Mouse (Mus musculus) heart, postnatal 0 days (tissue): Measurements from ENCODE around the gene Krtap9-1. TPM values are rescaled to one million over a fixed set of nuclear protein-coding genes. Genes with fewer than 3 reads are reported as not detected.
"Not testable (repeated sequence)": the region's sequence is repeated elsewhere in the genome, so short reads cannot be mapped to it uniquely, and the experiment has no call there.

ENCODE experiments used
- ATAC-seq: fragments of 200-750 bp; cut with Nextera tagmentation; 2 replicates; pipeline ENCODE4 v1.8.0; 2017; ENCODE audit warnings: low read depth, moderate number of reproducible peaks, moderate library complexity; ENCODE audit not compliant: insufficient read depth
- DNase-seq: peaks from one replicate; pipeline ENCODE4 v3.0.0-alpha.2; 2016; ENCODE audit warnings: low spot score
- H3K27ac ChIP-seq: fragments of 300-500 bp; sonication (generic); 2 replicates; pipeline ENCODE4 v1.5.1; 2014; ENCODE audit warnings: low read depth, mild to moderate bottlenecking
- H3K27me3 ChIP-seq: fragments of 300-500 bp; sonication (generic); 2 replicates; pipeline ENCODE4 v1.6.1; 2014; ENCODE audit warnings: low read length, mixed read lengths; ENCODE audit not compliant: control insufficient read depth, insufficient read depth
- H3K36me3 ChIP-seq: fragments of 300-500 bp; sonication (generic); replicated peaks from 2 replicates; pipeline ENCODE4 v1.6.1; 2014; ENCODE audit warnings: low read length, mixed read lengths; ENCODE audit not compliant: control insufficient read depth, insufficient read depth
- H3K4me1 ChIP-seq: fragments of 300-500 bp; sonication (generic); 2 replicates; pipeline ENCODE4 v1.6.1; 2014; ENCODE audit warnings: antibody characterized with exemption; ENCODE audit not compliant: control insufficient read depth, insufficient read depth
- H3K4me2 ChIP-seq: fragments of 300-500 bp; sonication (generic); 2 replicates; pipeline ENCODE4 v1.6.1; 2014; ENCODE audit warnings: low read depth, mild to moderate bottlenecking, low read length, moderate library complexity
- H3K4me3 ChIP-seq: fragments of 300-500 bp; sonication (generic); 2 replicates; pipeline ENCODE4 v1.5.1; 2014; ENCODE audit warnings: low read depth, low read length
- H3K9ac ChIP-seq: fragments of 300-500 bp; sonication (generic); replicated peaks from 2 replicates; pipeline ENCODE4 v1.6.1; 2014; ENCODE audit warnings: low read depth, low read length, mixed read lengths
- H3K9me3 ChIP-seq: fragments of 300-500 bp; sonication (generic); replicated peaks from 2 replicates; pipeline ENCODE4 v1.6.1; 2016; ENCODE audit warnings: low read length; ENCODE audit not compliant: control insufficient read depth
- CTCF ChIP-seq: IDR thresholded peaks from 2 replicates; pipeline ENCODE4 v1.5.1; 2016; ENCODE audit warnings: antibody characterized with exemption, control low read depth, low read depth
- EP300 ChIP-seq: IDR thresholded peaks from 2 replicates; pipeline ENCODE4 v1.6.1; 2016; ENCODE audit warnings: antibody characterized with exemption, low read depth
- WGBS: fragments of 180-500 bp; shearing (Covaris S2); extraction: QIAGEN DNeasy Blood & Tissue Kit; methylation state at CpG from one replicate; pipeline ENCODE4 v1.1.7; 2014; 5-methylcytosine and 5-hydroxymethylcytosine counted together
- polyA plus RNA-seq: library from polyadenylated mRNA; unstranded; fragments of >200 nt; fragmentation: Nextera tagmentation; extraction: Ambion mirVana; gene quantifications from 2 replicates; pipeline ENCODE4 v1.2.1, GENCODE M21; 2015
- total RNA-seq: library from RNA; depleted of rRNA; stranded (reverse); fragments of >200 nt; gene quantifications from 2 replicates; pipeline ENCODE4 v1.2.3, GENCODE M21; 2014; ENCODE audit warnings: low replicate concordance; rRNA removed

Gene Krtap9-1
- total RNA-seq (not detected in 2 replicates), polyA plus RNA-seq (not detected in 2 replicates)

DNA sequence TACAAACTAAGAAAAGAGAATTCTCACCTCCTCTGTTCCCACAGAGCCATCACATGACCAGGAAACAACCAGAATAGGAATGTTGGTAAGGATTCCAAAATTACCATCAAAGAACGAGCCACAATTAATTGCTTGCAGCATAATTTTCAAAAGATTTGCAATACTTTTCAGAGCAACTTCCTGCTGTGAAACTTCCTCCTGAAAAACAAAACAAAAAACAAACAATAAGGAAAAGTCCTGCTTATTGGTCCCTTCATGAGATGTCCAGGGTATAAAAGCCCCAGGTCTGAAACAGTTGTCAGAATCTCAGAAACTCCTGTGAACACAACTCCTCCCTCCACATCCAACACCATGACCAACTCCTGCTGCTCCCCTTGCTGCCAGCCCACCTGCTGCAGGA, at the start of gene Krtap9-1:
Krtap9-1 (plus strand) TSS at position 301 of the 400 bp plus-strand sequence.
- H3K4me2 ChIP-seq, ATAC-seq, H3K36me3 ChIP-seq, H3K4me1 ChIP-seq, H3K27ac ChIP-seq, H3K9ac ChIP-seq, DNase-seq, H3K9me3 ChIP-seq, H3K27me3 ChIP-seq, H3K4me3 ChIP-seq: not testable (repeated sequence)
- 46% methylated on average over 1 of the region's 1 CpGs for WGBS

DNA sequence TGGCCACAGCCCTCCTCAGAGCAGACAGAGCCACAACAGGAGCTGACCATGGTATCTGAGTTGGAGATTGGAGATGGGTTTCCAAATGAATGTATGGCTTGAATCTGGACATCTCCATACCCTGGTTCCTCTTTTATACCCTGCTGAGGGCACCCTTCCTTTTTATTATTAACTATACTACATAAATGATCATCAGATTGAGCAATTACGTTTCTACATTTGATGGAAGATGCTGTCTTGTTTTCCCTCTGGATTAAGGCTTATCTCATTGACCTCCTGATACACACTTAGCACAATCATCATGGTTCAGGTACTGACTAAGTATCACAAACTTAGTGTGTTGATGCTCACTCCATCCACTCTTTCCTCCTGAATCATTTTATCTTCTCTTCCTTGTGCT, 35.2 kb upstream of the Krtap9-1 start, which contains the start of gene 2300003K06Rik:
2300003K06Rik (minus strand) TSS at position 101 of the 400 bp plus-strand sequence.
- H3K4me3 ChIP-seq, result no peak within 1 kb of the TSS
- WGBS, result 53% methylated on average over 1 of the region's 1 CpGs
- no peak within 1 kb of the TSS for H3K4me2 ChIP-seq
- no peaks in the 10 kb centered on the region for H3K27me3 ChIP-seq
- H3K36me3 ChIP-seq, result no peaks in the 10 kb centered on the region
- no peaks in the 10 kb centered on the region for H3K4me1 ChIP-seq
- H3K9ac ChIP-seq, result no peak within 1 kb of the TSS
- DNase-seq (no peak), ATAC-seq (no peak)
- no peak within 1 kb of the TSS for H3K27ac ChIP-seq
- TF ChIP-seq EP300 (no peak), CTCF (no peak)
- no peaks in the 10 kb centered on the region for H3K9me3 ChIP-seq

DNA sequence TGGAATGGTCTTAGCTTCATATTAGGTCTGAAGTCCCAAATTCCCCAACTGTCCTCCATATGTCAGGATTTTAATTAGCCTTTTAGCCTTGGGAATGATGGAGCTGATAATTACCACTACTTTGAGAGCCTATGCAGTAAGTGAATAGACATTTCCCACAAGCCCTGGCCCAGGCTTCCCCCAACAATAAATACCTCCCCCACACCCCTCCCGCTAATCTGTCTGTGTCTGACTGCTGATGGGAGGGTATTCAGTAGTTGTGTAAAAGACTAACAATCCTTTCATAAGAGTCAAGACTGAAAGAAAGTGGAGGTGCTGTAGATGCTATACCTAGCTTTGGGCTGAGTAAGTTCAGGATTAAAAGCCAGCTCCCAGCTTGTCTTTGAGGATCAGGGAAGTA, 31.0 kb upstream of the Krtap9-1 start:
- Histone ChIP-seq H3K27me3 (no peaks in the 10 kb centered on the region), H3K4me2 (no peak overlapping the region), H3K9me3 (no peaks in the 10 kb centered on the region), H3K4me3 (no peak overlapping the region), H3K36me3 (no peaks in the 10 kb centered on the region), H3K4me1 (no peaks in the 10 kb centered on the region), H3K9ac (no peak overlapping the region), H3K27ac (no peak overlapping the region)
- TF ChIP-seq EP300 (no peak), CTCF (no peak)
- DNase-seq (no peak), ATAC-seq (no peak)
- WGBS, result 67% methylated on average over 1 of the region's 1 CpGs

DNA sequence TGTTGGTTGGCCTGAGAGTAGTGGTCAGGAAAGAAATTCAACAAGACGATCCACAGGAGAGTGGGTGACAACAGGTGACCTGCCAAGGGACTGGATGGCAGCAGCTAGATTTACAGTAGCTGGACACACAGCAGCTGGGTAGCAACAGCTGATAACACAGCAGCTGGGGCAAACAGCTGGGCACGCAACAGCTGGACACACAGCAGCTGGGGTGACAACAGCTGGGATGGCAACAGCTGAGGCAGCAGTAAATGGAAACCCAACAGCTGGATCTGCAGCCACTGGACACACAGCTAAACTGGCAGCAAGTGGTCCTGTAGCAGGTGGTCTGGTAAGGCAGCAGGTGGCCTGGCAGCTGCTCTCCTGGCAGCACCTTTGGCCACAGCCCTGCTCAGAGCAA, 26.4 kb upstream of the Krtap9-1 start:
- WGBS, result 78% methylated on average over 2 of the region's 2 CpGs
- Histone ChIP-seq H3K27me3 (no peaks in the 10 kb centered on the region), H3K9me3 (no peaks in the 10 kb centered on the region), H3K4me3 (no peak overlapping the region), H3K4me1 (no peaks in the 10 kb centered on the region), H3K27ac (no peak overlapping the region), H3K36me3 (no peaks in the 10 kb centered on the region), H3K9ac (no peak overlapping the region), H3K4me2 (no peak overlapping the region)
- TF ChIP-seq EP300 (no peak), CTCF (no peak)
- DNase-seq (no peak), ATAC-seq (no peak)

DNA sequence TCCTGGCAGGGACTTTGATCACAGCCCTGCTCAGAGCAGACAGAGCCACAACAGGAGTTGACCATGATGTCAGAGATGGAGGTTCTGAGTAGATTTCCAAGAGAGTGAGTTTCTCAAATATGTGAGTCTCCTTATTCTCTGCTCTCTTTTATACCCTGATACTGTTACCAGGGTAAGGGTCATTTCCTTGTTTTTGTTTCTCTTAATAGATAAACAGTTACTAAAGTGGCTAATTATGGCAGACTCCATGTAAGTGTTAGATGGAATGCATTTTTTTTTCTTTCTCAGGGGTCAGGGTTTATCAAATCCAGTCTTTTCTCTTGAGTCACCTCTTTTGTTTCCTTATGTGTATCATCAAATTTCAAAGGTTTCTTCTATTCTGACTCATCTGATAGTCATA, 21.7 kb upstream of the Krtap9-1 start, which contains the start of gene Krtap4-16:
Krtap4-16 (minus strand) TSS at position 101 of the 400 bp plus-strand sequence.
- Histone ChIP-seq H3K4me2 (no peak within 1 kb of the TSS), H3K4me1 (no peaks in the 10 kb centered on the region), H3K4me3 (no peak within 1 kb of the TSS), H3K9me3 (no peaks in the 10 kb centered on the region), H3K27ac (no peak within 1 kb of the TSS), H3K36me3 (no peaks in the 10 kb centered on the region), H3K27me3 (no peaks in the 10 kb centered on the region), H3K9ac (no peak within 1 kb of the TSS)
- TF ChIP-seq CTCF, result no peak
- TF ChIP-seq EP300, result no peak
- ATAC-seq (no peak), DNase-seq (no peak)

DNA sequence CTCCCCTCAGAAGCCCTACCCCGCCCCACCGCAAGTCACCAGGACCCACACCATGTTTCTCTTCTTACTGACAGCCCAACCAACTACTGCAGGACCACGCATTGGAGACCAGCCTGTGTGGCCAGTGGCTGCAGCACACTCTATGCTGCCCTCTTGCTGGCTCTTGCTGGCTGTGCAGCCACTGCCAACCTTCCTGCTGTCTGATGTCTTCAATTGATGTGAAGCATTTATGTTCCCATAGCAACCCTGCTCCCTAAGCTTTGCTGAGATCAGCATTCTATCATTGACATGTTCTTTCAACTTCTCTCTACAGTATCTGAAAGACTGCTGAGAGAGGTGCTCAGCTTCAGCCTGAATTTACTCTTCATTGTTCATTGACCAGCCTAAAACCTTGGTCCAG, 19.1 kb upstream of the Krtap9-1 start:
- Histone ChIP-seq H3K4me3 (no peak overlapping the region), H3K9ac (no peak overlapping the region), H3K9me3 (no peaks in the 10 kb centered on the region), H3K4me2 (no peak overlapping the region), H3K36me3 (no peaks in the 10 kb centered on the region), H3K27ac (no peak overlapping the region), H3K4me1 (no peaks in the 10 kb centered on the region), H3K27me3 (no peaks in the 10 kb centered on the region)
- no peak for ATAC-seq
- DNase-seq, result no peak
- TF ChIP-seq EP300, result no peak
- peak; percentile 28; the same call in 1 of the 2 replicates for TF ChIP-seq CTCF
- 59% methylated on average over 3 of the region's 3 CpGs for WGBS
